Mouse (Mus musculus) gastrocnemius, postnatal 10 days (tissue): Measurements from ENCODE around the gene Tmem178b. TPM values are rescaled to one million over a fixed set of nuclear protein-coding genes. Genes with fewer than 3 reads are reported as not detected.

ENCODE experiments used
- DNase-seq: peaks from one replicate; pipeline ENCODE4 v3.0.0; 2021; ENCODE audit warnings: mixed read lengths
- total RNA-seq, 2 experiments: library from RNA; stranded (reverse); gene quantifications; 2 replicates each; pipeline ENCODE4 v1.2.3; 2021

Gene Tmem178b
- total RNA-seq, 2 experiments from 2014 or later = 3.9 to 5.3 TPM

GRCm38 (mm10) chr6:40015711-40016460, 142.8 kb downstream of the Tmem178b start:
- DNase-seq = no peak

GRCm38 (mm10) chr6:40019396-40019795, 146.3 kb downstream of the Tmem178b start:
- DNase-seq = no peak

DNA sequence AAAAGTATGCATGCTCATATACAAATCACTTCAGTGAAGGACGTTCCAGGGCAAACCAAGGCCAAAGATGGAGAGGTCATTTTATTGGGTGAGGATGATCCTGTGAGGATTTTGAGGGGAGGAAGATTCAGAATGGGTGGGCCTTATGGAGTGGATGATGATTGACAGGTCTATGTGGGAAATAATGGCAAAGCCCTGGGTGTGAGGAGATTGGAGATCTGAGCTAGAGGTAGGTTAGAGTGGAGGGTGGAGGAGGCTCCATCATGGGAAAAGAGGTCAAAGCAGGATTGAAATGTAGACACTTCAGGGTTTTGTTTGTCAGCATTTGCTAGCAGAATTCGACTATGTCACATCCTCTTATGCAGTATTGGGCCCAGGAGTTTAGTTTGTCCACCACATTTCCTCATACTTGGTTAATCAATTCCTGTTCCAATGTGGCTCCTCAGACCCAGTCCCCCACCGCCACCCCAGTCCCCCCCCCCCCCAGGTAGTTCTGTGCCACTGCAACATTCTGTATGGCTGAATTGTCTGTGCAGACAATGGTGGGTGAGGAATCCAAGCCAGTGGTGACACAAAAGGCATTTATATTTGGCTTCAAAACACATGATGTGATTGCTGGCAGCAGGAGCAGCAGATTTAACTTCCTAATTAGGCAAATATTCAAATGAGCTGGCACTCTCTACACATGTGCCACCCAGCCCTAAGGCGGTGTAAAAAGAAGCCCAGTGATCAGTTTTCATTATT, 150.7 kb downstream of the Tmem178b start:
- DNase-seq = no peak

DNA sequence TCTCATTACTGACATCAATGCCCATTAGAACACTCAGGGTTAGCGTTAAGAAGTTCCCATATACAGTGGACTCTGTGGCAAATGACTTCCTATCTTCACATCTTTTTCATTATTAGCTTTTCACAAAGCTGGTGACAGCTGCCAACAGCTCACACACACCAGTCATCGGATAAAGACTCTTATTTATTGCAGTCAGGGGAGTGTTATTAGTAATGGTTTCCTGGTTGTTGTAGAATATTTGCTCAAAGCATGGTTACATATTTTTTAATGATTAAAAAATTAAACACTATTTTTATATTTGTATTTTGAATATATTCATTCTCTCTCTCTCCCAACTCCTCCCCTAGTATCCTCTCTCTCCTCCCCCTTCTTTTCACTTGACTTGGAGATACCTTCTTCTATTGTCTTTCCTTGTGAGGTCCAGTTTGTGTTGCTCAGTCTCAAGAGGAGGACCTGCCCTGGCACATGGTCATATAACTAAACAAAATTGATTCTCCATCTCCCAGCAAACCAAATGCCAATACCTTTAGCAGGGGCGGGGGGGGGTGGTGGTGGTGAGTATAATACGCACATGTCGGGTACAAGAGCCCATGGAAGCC, 151.4 kb downstream of the Tmem178b start:
- DNase-seq = no peak

DNA sequence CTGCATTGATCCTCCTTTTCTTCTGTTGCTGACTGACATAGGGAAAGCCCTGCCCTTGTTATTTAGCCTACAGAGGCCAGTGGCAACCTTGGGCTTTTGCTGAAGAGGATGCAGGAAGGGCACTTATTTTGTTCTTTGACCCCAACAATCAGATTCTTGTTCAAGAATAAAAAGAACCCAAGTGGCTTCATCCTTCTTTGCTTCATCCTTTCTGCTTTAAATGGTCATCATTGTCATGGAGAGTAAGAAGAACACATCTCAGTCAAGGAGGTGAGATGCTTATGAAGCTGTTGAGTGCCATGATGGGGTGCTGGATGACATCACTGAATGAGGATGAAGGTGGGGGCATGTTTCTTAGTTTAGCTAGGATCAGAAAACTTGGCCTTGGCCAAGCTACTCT, 159.8 kb downstream of the Tmem178b start:
- DNase-seq = no peak

DNA sequence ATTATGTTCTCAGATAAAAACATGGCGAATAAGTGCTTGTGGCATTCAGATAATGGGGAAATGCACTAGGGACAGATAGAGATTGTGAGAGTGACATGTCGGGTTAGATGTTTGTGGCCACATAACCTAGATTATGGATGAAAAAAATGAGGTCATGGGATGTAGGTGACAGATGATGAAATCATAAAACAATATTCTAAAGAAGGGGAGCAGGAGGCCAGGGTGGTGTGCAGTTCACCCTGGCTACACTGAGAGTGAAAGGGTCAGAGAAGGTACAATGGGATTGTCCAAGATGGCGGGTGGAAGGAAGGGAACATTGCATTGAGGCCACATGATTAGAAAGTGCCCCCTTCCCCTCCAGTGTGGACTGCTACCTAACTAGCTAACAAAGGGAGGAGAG, 160.9 kb downstream of the Tmem178b start:
- no peak for DNase-seq

- DNase-seq = no peak
These were observed 176.2 kb downstream of the Tmem178b start for GRCm38 (mm10) chr6:40048969-40049908.

DNA sequence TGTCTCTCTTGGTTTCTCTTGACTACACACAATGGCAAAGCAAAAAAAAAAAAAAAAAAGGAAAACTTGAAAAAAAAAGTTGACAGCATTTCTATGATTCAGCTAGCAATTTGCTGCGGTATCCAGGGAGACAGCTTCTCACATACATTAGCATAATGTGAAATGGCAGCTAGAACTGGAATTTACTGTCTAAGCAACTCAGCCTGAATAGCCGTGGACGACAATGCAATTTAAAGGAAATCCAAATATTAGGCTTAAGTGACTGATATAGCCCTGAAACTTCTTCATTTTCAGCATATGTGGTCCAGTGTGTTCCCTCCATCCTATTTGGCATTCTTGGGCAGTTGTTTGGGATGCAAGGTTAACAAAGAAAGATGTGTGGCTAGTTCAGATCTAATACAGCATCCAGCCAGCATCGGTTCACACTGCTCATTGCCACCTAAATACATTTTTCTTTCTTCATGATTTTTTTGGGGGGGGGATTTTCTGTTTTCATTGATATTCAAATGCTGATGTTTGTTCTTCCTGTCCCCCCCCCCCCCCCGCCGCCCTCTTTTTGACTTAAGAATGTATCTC, 176.9 kb downstream of the Tmem178b start:
- no peak for DNase-seq

GRCm38 (mm10) chr6:40051698-40052097, 178.6 kb downstream of the Tmem178b start:
- no peak for DNase-seq

DNA sequence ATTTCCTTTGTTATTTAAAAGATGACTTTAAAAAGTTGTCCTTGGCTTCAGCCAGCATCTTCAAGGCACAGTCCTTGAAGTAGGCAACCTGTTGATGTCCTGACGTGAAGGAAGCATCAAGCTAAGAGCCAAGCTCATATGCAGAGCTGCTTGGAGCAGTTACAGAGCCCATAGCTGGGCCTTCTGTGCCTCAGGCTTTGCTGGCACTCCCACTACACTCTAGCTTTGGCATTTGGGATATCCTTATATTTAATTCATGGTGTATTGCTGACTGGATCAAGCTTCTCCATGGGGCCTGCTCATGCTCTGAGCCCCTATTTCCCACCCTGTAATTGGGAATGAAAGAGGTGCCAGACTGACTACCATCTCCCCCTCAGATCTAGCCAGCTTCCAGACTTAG, 179.5 kb downstream of the Tmem178b start:
- DNase-seq = no peak

DNA sequence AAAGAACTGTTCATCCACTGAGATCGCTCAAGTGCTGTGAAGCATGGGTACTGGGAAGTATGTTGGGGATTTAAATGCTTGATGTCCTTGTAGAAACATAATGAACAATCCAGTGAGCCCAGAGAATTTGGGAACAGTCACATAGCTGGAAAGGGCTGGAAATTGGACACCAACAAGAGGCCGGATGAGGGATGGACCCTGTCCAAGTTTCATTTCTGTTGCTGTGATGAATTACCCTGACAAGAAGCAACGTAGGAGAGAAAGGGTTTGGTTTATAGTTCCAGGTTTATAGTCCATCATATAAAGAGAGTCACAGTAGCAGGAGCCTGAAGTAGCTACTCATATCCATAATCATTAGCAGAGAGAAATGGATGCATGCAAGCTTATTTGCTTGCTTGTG, 186.4 kb downstream of the Tmem178b start:
- DNase-seq = no peak

GRCm38 (mm10) chr6:40061327-40062189, 188.5 kb downstream of the Tmem178b start:
- no peak for DNase-seq

GRCm38 (mm10) chr6:40062190-40062501, 189.1 kb downstream of the Tmem178b start:
- DNase-seq = no peak

DNA sequence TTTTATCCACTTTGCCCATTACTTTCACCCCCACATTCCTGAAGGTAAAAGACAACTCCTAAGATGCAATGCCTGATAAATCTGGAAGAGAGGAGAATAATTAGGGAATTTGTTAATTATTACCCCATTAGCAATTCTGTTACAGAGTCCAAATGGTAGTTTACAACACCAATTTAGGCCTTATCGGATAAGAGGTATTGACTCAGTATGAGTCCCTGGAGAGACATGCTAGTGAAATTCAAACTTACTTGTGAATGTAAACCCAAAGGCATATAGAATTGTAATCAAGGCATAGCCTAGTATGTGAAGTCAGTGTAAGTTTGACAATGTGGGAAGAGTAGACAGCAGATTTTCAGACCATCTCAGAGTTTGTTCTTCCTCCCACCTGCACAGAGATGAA, 190.4 kb downstream of the Tmem178b start:
- DNase-seq = no peak

DNA sequence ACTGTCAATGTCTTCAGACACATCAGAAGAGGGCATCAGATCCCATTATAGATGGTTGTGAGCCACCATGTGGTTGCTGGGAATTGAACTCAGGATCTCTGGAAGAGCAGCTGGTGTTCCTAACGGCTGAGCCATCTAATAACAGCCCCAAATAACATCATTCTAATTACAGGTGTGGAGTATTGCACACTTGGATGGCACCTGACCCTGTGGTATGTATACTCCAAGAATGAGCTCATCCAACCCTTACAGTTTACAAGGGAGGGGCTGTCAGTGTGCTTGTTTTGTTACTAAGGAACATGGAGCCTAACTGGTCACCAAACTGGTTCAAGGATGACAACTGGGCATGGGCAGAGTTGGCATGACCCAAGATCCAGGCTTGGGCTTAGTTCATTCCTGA, 190.8 kb downstream of the Tmem178b start:
- no peak for DNase-seq

DNA sequence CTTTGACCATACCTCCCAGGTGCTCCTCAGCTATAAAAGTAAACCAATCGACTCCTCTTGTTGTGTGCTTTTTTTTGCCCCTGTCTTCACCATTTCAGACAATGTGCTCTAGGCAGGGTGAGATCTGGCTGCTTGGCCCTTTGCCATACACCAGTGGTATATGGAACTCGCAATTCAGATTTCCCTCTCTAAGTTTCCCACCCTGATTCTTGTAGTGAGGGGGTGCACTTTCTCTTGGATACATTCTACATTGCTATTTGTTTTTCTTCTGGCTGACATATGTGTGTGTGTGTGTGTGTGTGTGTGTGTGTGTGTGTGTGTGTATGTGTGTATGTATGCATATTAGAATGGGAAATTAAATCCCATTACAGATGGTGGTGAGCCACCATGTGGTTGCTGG, 191.3 kb downstream of the Tmem178b start:
- DNase-seq = no peak

GRCm38 (mm10) chr6:40068467-40068866, 195.4 kb downstream of the Tmem178b start:
- no peak for DNase-seq

DNA sequence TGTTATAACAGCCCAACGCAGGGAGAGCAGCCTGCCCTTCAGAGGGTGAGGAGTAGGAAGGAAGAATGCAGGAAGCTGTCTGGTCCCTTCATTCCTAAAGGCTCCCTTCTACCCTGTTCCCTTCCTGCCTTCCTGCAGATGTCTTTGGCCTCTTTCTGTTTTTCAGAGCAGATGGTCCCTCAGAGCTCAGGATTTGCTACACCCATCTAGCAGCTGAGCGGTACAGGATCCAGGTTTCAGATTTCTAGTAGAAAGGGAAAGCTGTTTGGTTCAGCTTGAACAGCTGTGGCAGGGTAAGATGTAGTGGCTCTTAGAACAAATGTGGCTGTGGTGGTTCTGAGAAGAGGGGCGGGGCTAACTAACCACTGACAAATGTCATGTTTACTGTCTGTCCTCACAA, 197.9 kb downstream of the Tmem178b start:
- DNase-seq = no peak

- DNase-seq = no peak
These were observed 203.0 kb downstream of the Tmem178b start for GRCm38 (mm10) chr6:40076089-40076488.

DNA sequence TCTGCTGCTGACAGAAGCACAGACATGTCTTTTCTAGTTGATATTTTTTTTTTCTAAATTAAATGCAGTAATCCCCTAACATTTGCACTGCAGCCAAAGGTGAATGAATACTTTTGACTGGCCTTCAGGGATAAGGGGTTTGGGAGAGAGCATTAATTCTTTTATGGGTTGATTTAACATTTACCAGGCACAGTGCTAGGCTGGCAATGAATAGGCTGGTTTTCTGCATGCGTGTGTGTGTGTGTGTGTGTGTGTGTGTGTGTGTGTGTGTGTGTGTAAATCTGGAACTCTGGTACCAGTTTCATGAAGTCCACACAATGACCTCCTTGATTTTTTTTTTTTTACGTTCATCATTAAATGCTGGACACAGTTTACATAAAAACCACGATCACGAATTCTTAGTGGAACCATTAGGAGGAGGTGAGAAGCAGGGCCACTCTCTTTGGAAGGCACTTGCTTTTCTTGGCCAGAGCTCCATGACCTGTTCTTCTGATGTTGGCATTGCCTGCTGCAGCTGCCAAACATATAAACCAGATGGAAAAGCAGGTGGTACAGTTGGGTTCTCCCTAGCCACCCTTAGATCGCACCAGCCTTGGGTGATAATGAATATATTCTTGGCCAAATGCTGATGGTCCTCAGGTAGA, 203.7 kb downstream of the Tmem178b start:
- DNase-seq = no peak

DNA sequence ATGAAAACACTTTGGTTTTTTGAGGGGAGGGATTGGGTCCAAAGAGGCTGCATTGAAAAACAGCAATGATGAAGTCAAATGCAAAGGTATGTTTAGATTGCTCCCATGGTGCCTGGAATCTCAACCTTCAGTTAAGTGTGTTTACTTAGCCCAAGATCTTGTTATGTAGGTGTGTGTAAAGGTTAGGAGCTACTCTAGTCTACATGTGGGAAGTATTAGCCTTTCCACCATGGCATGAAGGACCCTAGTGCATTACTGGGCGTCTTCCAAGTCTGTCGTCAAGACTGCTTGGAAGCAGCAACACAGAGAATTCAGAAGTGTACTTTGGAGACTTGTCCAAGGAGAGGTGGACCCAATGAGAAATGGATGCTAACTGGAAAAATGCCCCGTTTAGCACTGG, 205.3 kb downstream of the Tmem178b start:
- no peak for DNase-seq
